Mouse (Mus musculus) thymus, postnatal 36 days (tissue): Measurements from ENCODE around the gene A930002H24Rik.

Experiments
- DNase-seq, 2 experiments: peaks; one replicate each; pipeline ENCODE4 v3.0.0; 2022; ENCODE audit warnings: mixed read lengths in 2 of 2

The A930002H24Rik gene

GRCm38 (mm10) chr17:63831550-63831949, 32.0 kb downstream of the A930002H24Rik start:
- DNase-seq: no peak

- no peak for DNase-seq
Measured at GRCm38 (mm10) chr17:63828561-63829332, 34.8 kb downstream of the A930002H24Rik start.

- DNase-seq: no peak
Measured at GRCm38 (mm10) chr17:63826767-63827166, 36.8 kb downstream of the A930002H24Rik start.

- no peak for DNase-seq
Measured at GRCm38 (mm10) chr17:63826196-63826595, 37.4 kb downstream of the A930002H24Rik start.

- no peak for DNase-seq
Measured at GRCm38 (mm10) chr17:63824141-63824540, 39.5 kb downstream of the A930002H24Rik start.

- no peak for DNase-seq
Measured at GRCm38 (mm10) chr17:63818444-63819027, 45.1 kb downstream of the A930002H24Rik start.

GRCm38 (mm10) chr17:63813552-63813951, 50.0 kb downstream of the A930002H24Rik start:
- DNase-seq: no peak
